Mouse (Mus musculus) olfactory bulb, adult 2 months (tissue): ENCODE data around the gene Mrpl20. TPM values are rescaled to one million over a fixed set of nuclear protein-coding genes. Genes with fewer than 3 reads are reported as not detected.

Source experiments
- H3K27ac ChIP-seq: fragments of 200-500 bp; 2 replicates; pipeline ENCODE4 v1.5.1; 2012; ENCODE audit warnings: low read depth, low read length; ENCODE audit not compliant: insufficient read depth
- H3K4me1 ChIP-seq: fragments of 200-500 bp; 2 replicates; pipeline ENCODE4 v1.6.1; 2012; ENCODE audit warnings: low read length; ENCODE audit not compliant: control insufficient read depth, insufficient read depth
- H3K4me3 ChIP-seq: fragments of 200-500 bp; 2 replicates; pipeline ENCODE4 v1.5.1; 2012; ENCODE audit warnings: mild to moderate bottlenecking, low read depth, low read length, moderate library complexity; ENCODE audit not compliant: insufficient read depth
- CTCF ChIP-seq: fragments of 200-500 bp; IDR thresholded peaks from 2 replicates; pipeline ENCODE4 v1.5.1; 2012; ENCODE audit warnings: low read depth, mild to moderate bottlenecking, low read length, moderate library complexity; ENCODE audit not compliant: insufficient read depth
- POLR2A ChIP-seq: fragments of 200-500 bp; IDR thresholded peaks from 2 replicates; pipeline ENCODE4 v1.6.1; 2012; ENCODE audit warnings: mild to moderate bottlenecking, low read depth, low read length, moderate library complexity; ENCODE audit not compliant: insufficient read depth
- WGBS: fragments of 180-500 bp; shearing (Covaris S2); methylation state at CpG from one replicate; pipeline ENCODE4 v1.1.7; 2018; 5-methylcytosine and 5-hydroxymethylcytosine counted together
- polyA plus RNA-seq: library from polyadenylated mRNA; stranded (reverse); fragments of >200 nt; gene quantifications from 2 replicates; pipeline ENCODE4 v1.2.4, GENCODE M21; 2012; ENCODE audit warnings: low replicate concordance; ENCODE audit not compliant: missing spikeins, insufficient read depth, insufficient read length

Mrpl20 gene
- polyA plus RNA-seq, 1 experiment: not detected

DNA sequence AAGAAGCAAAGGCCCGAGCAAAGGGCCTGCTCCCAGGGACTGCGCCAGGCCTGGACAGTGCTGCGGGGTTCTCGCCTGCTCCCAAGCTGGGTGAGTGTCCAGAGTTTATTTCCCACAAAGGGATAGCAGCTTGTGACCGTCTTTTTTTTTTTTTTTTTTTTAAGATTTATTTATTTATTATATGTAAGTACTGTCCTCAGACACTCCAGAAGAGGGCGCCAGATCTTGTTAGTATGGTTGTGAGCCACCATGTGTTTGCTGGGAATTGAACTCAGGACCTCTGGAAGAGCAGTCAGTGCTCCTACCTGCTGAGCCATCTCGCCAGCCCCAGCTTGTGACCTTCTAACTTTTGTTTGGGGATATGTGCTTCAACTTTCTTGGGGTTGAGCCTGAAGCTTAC lies 18.3 kb downstream of the Mrpl20 start:
- Histone ChIP-seq H3K27ac (no peak overlapping the region), H3K4me1 (0 out of 2 replicates have a peak, but pooled peaks cover 3% of the 10 kb centered on the region), H3K4me3 (no peak overlapping the region)
- WGBS: 73% methylated on average over 7 of the region's 7 CpGs
- TF ChIP-seq CTCF (no peak), POLR2A (no peak)

DNA sequence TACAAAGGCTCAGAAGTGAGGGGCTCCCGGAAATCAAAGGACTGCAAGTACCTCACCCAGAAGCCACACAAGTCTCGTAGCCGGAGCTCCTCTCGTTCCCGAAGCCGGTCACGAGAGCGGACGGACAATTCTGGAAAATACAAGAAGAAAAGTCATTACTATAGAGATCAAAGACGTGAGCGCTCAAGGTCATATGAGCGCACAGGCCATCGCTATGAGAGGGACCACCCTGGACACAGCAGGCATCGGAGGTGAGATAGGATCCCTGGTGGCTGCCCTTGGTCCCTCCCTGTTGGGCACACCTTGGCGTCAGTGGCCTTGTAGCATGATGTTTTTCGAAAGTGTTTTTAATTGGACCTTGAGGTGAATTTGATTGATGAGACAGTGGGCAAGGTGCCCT lies 20.8 kb downstream of the Mrpl20 start:
- no peak overlapping the region for H3K27ac ChIP-seq
- H3K4me1 ChIP-seq: 0 out of 2 replicates have a peak, but pooled peaks cover 3% of the 10 kb centered on the region
- WGBS: 94% methylated on average over 16 of the region's 16 CpGs
- TF ChIP-seq CTCF (no peak), POLR2A (no peak)
- H3K4me3 ChIP-seq: no peak overlapping the region

DNA sequence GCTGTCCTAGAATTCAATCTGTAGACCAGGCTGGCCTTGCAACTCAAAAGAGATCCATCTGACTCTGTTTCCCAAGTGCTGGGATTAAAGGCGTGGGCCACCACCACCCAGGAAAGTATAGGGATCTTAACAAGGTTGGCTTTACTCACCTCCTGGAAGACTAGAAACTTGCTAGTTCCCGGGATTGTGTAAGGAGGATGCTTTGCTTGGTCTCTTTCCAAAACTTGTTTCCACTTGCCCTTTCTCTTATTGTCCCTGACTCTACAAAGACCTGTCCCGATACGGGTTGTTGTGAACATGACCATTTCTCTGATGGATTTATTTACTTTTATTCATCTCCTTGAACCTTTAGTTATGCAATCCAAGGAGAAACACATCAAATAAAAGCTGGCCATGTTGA lies 27.2 kb downstream of the Mrpl20 start:
- no peak for TF ChIP-seq POLR2A
- TF ChIP-seq CTCF: no peak
- 89% methylated on average over 4 of the region's 4 CpGs for WGBS
- Histone ChIP-seq H3K4me3 (no peak overlapping the region), H3K27ac (no peak overlapping the region), H3K4me1 (peaks cover 15% of the 10 kb centered on the region)

DNA sequence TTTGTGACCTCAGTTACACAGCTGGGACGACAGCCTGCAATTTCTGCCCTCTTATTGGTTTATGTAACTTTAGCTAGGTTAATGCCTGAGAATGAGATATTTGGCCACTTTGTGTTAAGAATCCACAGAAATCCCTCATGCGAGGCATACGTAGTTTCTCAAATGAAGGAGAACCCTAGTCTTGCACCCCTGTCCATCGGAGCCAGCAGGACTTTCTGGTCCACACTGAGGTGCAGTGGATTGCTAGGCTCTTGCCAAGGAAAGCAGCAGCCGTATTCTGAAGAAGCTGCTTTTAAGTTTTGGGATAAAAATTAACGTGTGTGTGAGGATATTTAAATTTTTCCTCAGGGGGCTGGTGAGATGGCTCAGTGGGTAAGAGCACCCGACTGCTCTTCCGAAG lies 27.9 kb downstream of the Mrpl20 start:
- Histone ChIP-seq H3K4me3 (no peak overlapping the region; the same call in 1 of the 2 replicates), H3K4me1 (peaks cover 15% of the 10 kb centered on the region), H3K27ac (no peak overlapping the region)
- 52% methylated on average over 8 of the region's 8 CpGs for WGBS
- no peak for TF ChIP-seq CTCF
- no peak for TF ChIP-seq POLR2A

DNA sequence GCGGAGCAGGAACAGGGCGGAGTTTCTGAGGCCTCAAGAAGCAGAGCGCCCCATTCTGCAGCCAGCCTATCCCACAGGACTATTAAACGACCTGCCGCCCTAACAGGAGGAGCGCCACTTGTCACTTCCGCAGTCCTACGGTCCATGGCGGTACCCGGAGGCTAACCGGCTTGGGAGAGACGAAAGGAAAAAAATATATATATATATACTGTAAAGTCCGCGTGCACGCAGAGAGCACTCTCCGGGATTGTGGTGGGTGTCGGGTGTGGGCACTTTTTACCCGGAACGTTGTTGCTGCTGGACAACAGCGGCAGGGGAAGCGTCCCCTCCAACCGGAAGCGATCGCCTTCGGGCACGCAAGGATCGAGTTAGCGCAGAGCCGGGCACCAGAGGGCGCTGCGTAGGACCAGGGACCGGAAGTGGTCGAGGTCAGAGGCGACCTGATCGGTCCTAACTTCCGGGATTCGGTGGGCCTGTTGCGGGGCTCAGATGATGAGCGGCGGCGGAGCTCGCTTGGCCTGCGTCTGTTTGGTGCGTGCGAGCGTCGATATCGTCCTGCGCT lies 28.6 kb downstream of the Mrpl20 start, which contains the start of gene Aurkaip1:
TSS of gene Aurkaip1 (plus strand) at position 68 of the 562 bp plus-strand sequence.
- under 1% methylated on average over 49 of the region's 49 CpGs for WGBS
- TF ChIP-seq CTCF (peak; percentile 41; the same call in 1 of the 2 replicates), POLR2A (peak; percentile 12)
- peak within 1 kb of the TSS; percentile 70 for H3K4me3 ChIP-seq
- peak within 1 kb of the TSS; percentile 65; the same call in 1 of the 2 replicates for H3K27ac ChIP-seq
- peaks cover 15% of the 10 kb centered on the region for H3K4me1 ChIP-seq

DNA sequence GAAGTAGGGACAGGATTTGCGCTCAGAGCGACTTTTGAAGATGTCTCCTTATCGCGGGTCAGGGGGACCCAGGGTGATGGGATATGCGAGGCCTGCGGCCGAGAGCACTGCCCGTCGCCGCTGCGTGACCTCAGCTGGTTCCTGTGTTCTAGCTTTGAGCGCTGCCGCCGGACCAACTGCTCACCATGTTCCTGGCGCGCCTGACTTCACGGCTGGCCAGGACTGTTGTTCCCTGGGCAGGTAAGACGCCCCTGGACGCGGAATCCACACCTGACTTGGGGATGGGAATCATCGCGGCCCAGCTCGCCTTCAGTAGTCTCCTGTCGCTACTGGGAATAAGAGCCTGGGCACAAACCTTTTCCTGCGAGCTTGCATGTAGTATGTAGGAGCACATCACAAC lies 29.2 kb downstream of the Mrpl20 start:
- 1% methylated on average over 25 of the region's 25 CpGs for WGBS
- no peak for TF ChIP-seq POLR2A
- no peak for TF ChIP-seq CTCF
- Histone ChIP-seq H3K4me3 (peak overlapping the region; percentile 70), H3K4me1 (peaks cover 15% of the 10 kb centered on the region), H3K27ac (peak overlapping the region; percentile 65; the same call in 1 of the 2 replicates)

DNA sequence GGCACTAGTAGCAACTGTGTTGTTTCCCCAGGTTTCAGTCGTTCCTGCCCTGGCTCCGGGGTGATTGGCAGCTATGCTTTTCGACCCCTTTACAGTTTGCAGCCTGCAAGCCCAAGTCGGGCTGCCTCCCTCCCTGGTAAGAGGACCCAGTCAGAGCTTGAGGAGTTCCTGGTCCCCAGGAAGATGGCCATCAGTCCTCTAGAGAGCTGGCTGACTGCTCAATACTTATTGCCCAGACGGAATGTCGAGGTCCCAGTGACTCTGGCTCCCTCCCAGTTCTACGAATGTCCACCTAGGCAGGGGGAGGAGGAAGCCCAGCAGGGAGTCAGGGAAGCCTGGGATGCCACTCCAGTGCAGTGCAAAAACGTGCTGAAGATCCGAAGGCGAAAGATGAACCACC lies 29.6 kb downstream of the Mrpl20 start:
- Histone ChIP-seq H3K27ac (no peak overlapping the region), H3K4me3 (peak overlapping the region; percentile 70), H3K4me1 (peaks cover 15% of the 10 kb centered on the region)
- TF ChIP-seq CTCF: no peak
- TF ChIP-seq POLR2A: no peak
- WGBS: 49% methylated on average over 10 of the region's 10 CpGs

DNA sequence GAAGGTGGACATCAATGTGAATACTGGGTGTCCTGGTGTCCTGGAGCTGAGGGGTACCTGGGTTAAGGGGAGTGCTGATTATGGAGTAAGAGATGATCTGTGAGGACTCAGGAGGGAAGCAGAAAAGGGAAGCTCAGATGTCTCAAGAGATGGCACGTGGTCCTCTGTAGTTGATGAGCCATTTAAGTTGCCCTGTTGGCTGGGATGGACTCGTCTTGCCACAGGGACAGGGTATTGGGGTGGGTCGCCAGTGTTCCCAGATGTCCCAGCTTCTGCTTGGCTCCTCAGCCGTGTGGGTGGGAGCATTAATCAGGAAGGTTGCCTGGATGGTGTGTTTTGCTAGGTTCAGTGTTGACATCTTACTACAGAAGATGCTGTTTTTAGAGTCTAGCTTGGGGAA lies 30.6 kb downstream of the Mrpl20 start:
- WGBS: 78% methylated on average over 4 of the region's 4 CpGs
- Histone ChIP-seq H3K4me3 (no peak overlapping the region), H3K27ac (no peak overlapping the region), H3K4me1 (peaks cover 20% of the 10 kb centered on the region)
- TF ChIP-seq POLR2A (no peak), CTCF (no peak)

DNA sequence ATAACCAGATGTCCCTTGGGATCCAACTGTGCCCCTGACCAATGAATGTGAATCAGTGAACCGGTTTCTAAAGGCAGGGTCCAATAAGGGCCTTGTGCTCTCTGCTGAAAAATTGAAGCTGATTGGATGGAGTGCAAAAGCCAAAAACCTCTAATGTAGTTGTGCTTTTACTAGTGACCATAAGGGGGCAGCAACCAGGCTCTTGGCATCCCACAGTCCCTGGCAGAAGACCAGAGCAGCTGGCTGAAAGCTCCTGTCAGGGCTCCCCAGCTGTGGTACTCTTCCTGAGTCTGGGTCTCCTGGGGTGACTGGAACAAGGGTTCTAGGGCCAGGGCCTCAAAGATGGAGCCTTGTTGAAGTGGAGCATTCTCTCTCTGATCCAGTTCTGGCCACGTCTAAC lies 31.2 kb downstream of the Mrpl20 start:
- H3K27ac ChIP-seq: peak overlapping the region; percentile 29
- 0 out of 2 replicates have a peak, but pooled peaks have one; percentile 8 for TF ChIP-seq CTCF
- TF ChIP-seq POLR2A: no peak
- H3K4me1 ChIP-seq: peaks cover 24% of the 10 kb centered on the region
- H3K4me3 ChIP-seq: no peak overlapping the region
- WGBS: 17% methylated on average over 2 of the region's 2 CpGs
